Mouse (Mus musculus) erythroid progenitor cell, adult 5-6 weeks (primary cell): ENCODE data around the gene Slc25a47. TPM values are rescaled to one million over a fixed set of nuclear protein-coding genes. Genes with fewer than 3 reads are reported as not detected.

Experiments
- ATAC-seq: replicated peaks from 2 replicates; pipeline ENCODE4 v1.8.0; 2016; ENCODE audit warnings: moderate number of reproducible peaks, mild to moderate bottlenecking, moderate TSS enrichment, inconsistent platforms; ENCODE audit not compliant: poor library complexity, low FRiP score, severe bottlenecking
- total RNA-seq, 2 experiments: library from RNA; stranded (forward) in 1 of 2; stranded (reverse) in 1 of 2; fragments of 150-400 nt in 1 of 2; fragments of 186-747, 209-891 nt in 1 of 2; gene quantifications; 2 replicates each; pipeline versions ENCODE4 v1.2.3 to v1.2.4; 2015 to 2017; ENCODE audit warnings: low replicate concordance in 2 of 2

The Slc25a47 gene
- total RNA-seq (2015; ENCODE audit: low replicate concordance) (1.3 TPM in 1 of 2 replicates, not detected in the other), total RNA-seq (2017; ENCODE audit: low replicate concordance) (0.64 and 5.3 TPM in 2 replicates)

GRCm38 (mm10) chr12:108835840-108836409, at the start of gene Slc25a47, which contains the start of gene Slc25a29:
TSS of gene Slc25a47 (plus strand) at chr12:108836046.
TSS of gene Slc25a29 (minus strand) at chr12:108835883.
- ATAC-seq: peak; percentile 99

- ATAC-seq: no peak
These were observed 48.5 kb upstream of the Slc25a47 start for GRCm38 (mm10) chr12:108787329-108787728.

- peak; percentile 58 for ATAC-seq
These were observed 43.7 kb upstream of the Slc25a47 start for GRCm38 (mm10) chr12:108792152-108792545.

GRCm38 (mm10) chr12:108792546-108793452, 43.0 kb upstream of the Slc25a47 start, which contains the start of gene Yy1:
TSS of gene Yy1 (plus strand) at chr12:108792973.
- peak; percentile 82 for ATAC-seq

- no peak for ATAC-seq
These were observed 42.3 kb upstream of the Slc25a47 start for GRCm38 (mm10) chr12:108793453-108793941.

- ATAC-seq: peak; percentile 56
These were observed 41.7 kb upstream of the Slc25a47 start for GRCm38 (mm10) chr12:108794078-108794711.

GRCm38 (mm10) chr12:108794979-108795537, 40.8 kb upstream of the Slc25a47 start:
- peak; percentile 28; the same call in 1 of the 2 replicates for ATAC-seq

GRCm38 (mm10) chr12:108801613-108802012, 34.2 kb upstream of the Slc25a47 start:
- no peak for ATAC-seq

GRCm38 (mm10) chr12:108804388-108804787, 31.5 kb upstream of the Slc25a47 start:
- no peak for ATAC-seq

GRCm38 (mm10) chr12:108808465-108808864, 27.4 kb upstream of the Slc25a47 start:
- ATAC-seq: no peak

- ATAC-seq: no peak
These were observed 26.1 kb upstream of the Slc25a47 start for GRCm38 (mm10) chr12:108809771-108810170.

GRCm38 (mm10) chr12:108810309-108810708, 25.5 kb upstream of the Slc25a47 start:
- ATAC-seq: peak; percentile 54

- peak; percentile 66 for ATAC-seq
These were observed 24.7 kb upstream of the Slc25a47 start for GRCm38 (mm10) chr12:108811133-108811532.

- ATAC-seq: no peak
These were observed 23.4 kb upstream of the Slc25a47 start for GRCm38 (mm10) chr12:108812463-108812862.

GRCm38 (mm10) chr12:108814470-108814869, 21.4 kb upstream of the Slc25a47 start:
- no peak for ATAC-seq

- ATAC-seq: no peak
These were observed 19.3 kb upstream of the Slc25a47 start for GRCm38 (mm10) chr12:108816569-108816968.

GRCm38 (mm10) chr12:108820461-108820860, 15.4 kb upstream of the Slc25a47 start:
- no peak for ATAC-seq

GRCm38 (mm10) chr12:108823036-108823435, 12.8 kb upstream of the Slc25a47 start:
- no peak for ATAC-seq

- ATAC-seq: no peak
These were observed 11.5 kb upstream of the Slc25a47 start for GRCm38 (mm10) chr12:108824225-108824874.
